Mouse (Mus musculus) spleen, adult 2 months (tissue): Measurements from ENCODE around the gene Golph3l. TPM values are rescaled to one million over a fixed set of nuclear protein-coding genes. Genes with fewer than 3 reads are reported as not detected.

ENCODE experiments used
- DNase-seq, 2 experiments: peaks; one replicate each; pipeline versions ENCODE4 v3.0.0 to v3.0.0-alpha.2; 2012 to 2021; ENCODE audit warnings: low spot score in 2 of 2, low read depth in 1 of 2
- H3K27ac ChIP-seq: fragments of 200-500 bp; 2 replicates; pipeline ENCODE4 v1.5.1; 2012; ENCODE audit warnings: low read length, inconsistent platforms; ENCODE audit not compliant: insufficient read depth
- H3K27me3 ChIP-seq: fragments of 200-500 bp; 2 replicates; pipeline ENCODE4 v1.6.1; 2012; ENCODE audit warnings: mild to moderate bottlenecking, moderate library complexity, low read length, inconsistent platforms; ENCODE audit not compliant: control insufficient read depth, insufficient read depth
- H3K36me3 ChIP-seq: fragments of 200-500 bp; 2 replicates; pipeline ENCODE4 v1.6.1; 2012; ENCODE audit warnings: mild to moderate bottlenecking, low read length, inconsistent platforms; ENCODE audit not compliant: control insufficient read depth, insufficient read depth
- H3K4me1 ChIP-seq: fragments of 200-500 bp; 2 replicates; pipeline ENCODE4 v1.6.1; 2011; ENCODE audit warnings: inconsistent platforms; ENCODE audit not compliant: control insufficient read depth, insufficient read depth, insufficient read length
- H3K4me3 ChIP-seq: fragments of 200-500 bp; 2 replicates; pipeline ENCODE4 v1.5.1; 2011; ENCODE audit warnings: mild to moderate bottlenecking, inconsistent platforms; ENCODE audit not compliant: insufficient read depth, insufficient read length; ENCODE audit errors: extremely low read depth
- CTCF ChIP-seq: fragments of 200-500 bp; IDR thresholded peaks from 2 replicates; pipeline ENCODE4 v1.5.1; 2011; ENCODE audit warnings: mild to moderate bottlenecking, inconsistent platforms; ENCODE audit not compliant: insufficient read depth, insufficient read length, insufficient replicate concordance; ENCODE audit errors: extremely low read depth
- POLR2A ChIP-seq: fragments of 200-500 bp; IDR thresholded peaks from 2 replicates; pipeline ENCODE4 v1.6.1; 2011; ENCODE audit warnings: low read depth, low read length, inconsistent platforms
- WGBS: fragments of 180-500 bp; shearing (Covaris S2); methylation state at CpG from one replicate; pipeline ENCODE4 v1.1.7; 2018; 5-methylcytosine and 5-hydroxymethylcytosine counted together
- polyA plus RNA-seq: library from polyadenylated mRNA; depleted of rRNA; stranded (reverse); fragments of >200 nt; gene quantifications from 2 replicates; pipeline ENCODE4 v1.2.3, GENCODE M21; 2012; rRNA removed

Gene Golph3l
- polyA plus RNA-seq, 1 experiment, result 3.8 TPM

GRCm38 (mm10) chr3:95663969-95664608, 75.4 kb downstream of the Golph3l start:
- H3K27ac ChIP-seq, result peak overlapping the region; percentile 59
- WGBS, result 75% methylated on average over 3 of the region's 3 CpGs
- no peak for DNase-seq

GRCm38 (mm10) chr3:95664940-95665352, 76.2 kb downstream of the Golph3l start:
- H3K27ac ChIP-seq, result peak overlapping the region; percentile 59
- peaks cover 36% of the 10 kb centered on the region for H3K36me3 ChIP-seq
- 81% methylated on average over 4 of the region's 4 CpGs for WGBS
- TF ChIP-seq POLR2A (no peak), CTCF (no peak)
- DNase-seq, result no peak
- no peaks in the 10 kb centered on the region for H3K27me3 ChIP-seq
- H3K4me1 ChIP-seq, result peaks cover 51% of the 10 kb centered on the region
- H3K4me3 ChIP-seq, result no peak overlapping the region

More at GRCm38 (mm10) chr3:95663969-95664608, 75.4 kb downstream of the Golph3l start:
- TF ChIP-seq POLR2A, result no peak
- no peak for TF ChIP-seq CTCF
- no peaks in the 10 kb centered on the region for H3K27me3 ChIP-seq
- no peak overlapping the region for H3K4me3 ChIP-seq
- peaks cover 40% of the 10 kb centered on the region for H3K36me3 ChIP-seq
- peaks cover 43% of the 10 kb centered on the region for H3K4me1 ChIP-seq

- peak overlapping the region; percentile 50 for H3K27ac ChIP-seq
- TF ChIP-seq POLR2A (no peak), CTCF (no peak)
- no peaks in the 10 kb centered on the region for H3K27me3 ChIP-seq
- peak; percentile 45 to 46 for DNase-seq
- peaks cover 23% of the 10 kb centered on the region for H3K36me3 ChIP-seq
- peaks cover 56% of the 10 kb centered on the region for H3K4me1 ChIP-seq
- no peak overlapping the region for H3K4me3 ChIP-seq
- 67% methylated on average over 6 of the region's 6 CpGs for WGBS
Observed at GRCm38 (mm10) chr3:95666124-95666844, 77.5 kb downstream of the Golph3l start.

- no peak for TF ChIP-seq CTCF
- TF ChIP-seq POLR2A, result no peak
- Histone ChIP-seq H3K27me3 (no peaks in the 10 kb centered on the region), H3K4me3 (no peak overlapping the region), H3K4me1 (peaks cover 64% of the 10 kb centered on the region), H3K36me3 (peaks cover 17% of the 10 kb centered on the region), H3K27ac (peak overlapping the region; percentile 98)
- WGBS, result 45% methylated on average over 4 of the region's 4 CpGs
- DNase-seq, result no peak
Observed at GRCm38 (mm10) chr3:95667521-95667920, 78.8 kb downstream of the Golph3l start.

- peaks cover 14% of the 10 kb centered on the region for H3K36me3 ChIP-seq
- TF ChIP-seq POLR2A (no peak), CTCF (no peak)
- H3K27me3 ChIP-seq, result no peaks in the 10 kb centered on the region
- peak overlapping the region; percentile 98 for H3K27ac ChIP-seq
- peaks cover 65% of the 10 kb centered on the region for H3K4me1 ChIP-seq
- 36% methylated on average over 7 of the region's 7 CpGs for WGBS
- DNase-seq, result no peak
- 0 out of 2 replicates have a peak overlapping the region, but pooled peaks have one; percentile 6 for H3K4me3 ChIP-seq
Observed at GRCm38 (mm10) chr3:95668026-95668425, 79.3 kb downstream of the Golph3l start.

Other genes starting within 250 kb of the Golph3l start
- gene Setdb1, start 231.7 kb upstream of the Golph3l start, polyA plus RNA-seq, result 9.4 and 10.4 TPM in 2 replicates
- gene 4930558C23Rik, start 186.1 kb upstream of the Golph3l start, polyA plus RNA-seq, result not detected in 2 replicates
- gene Arnt, start 154.5 kb upstream of the Golph3l start, polyA plus RNA-seq, result 19.5 and 20.7 TPM in 2 replicates
- 1.3 and 1.4 TPM in 2 replicates for gene Ctsk, start 89.7 kb upstream of the Golph3l start, polyA plus RNA-seq
- gene Ctss, start 62.1 kb upstream of the Golph3l start, polyA plus RNA-seq, result 81.7 and 84.6 TPM in 2 replicates
- not detected in 2 replicates for gene Hormad1, start 29.3 kb upstream of the Golph3l start, polyA plus RNA-seq
- gene Ensa, start 36.1 kb downstream of the Golph3l start, polyA plus RNA-seq, result 8.3 and 10.4 TPM in 2 replicates
- gene Mcl1, start 69.9 kb downstream of the Golph3l start, polyA plus RNA-seq, result 169 and 276 TPM in 2 replicates
- 7.9 and 8.1 TPM in 2 replicates for gene Adamtsl4, start 99.0 kb downstream of the Golph3l start, polyA plus RNA-seq
- 62.3 and 104 TPM in 2 replicates for gene Ecm1, start 150.6 kb downstream of the Golph3l start, polyA plus RNA-seq
- gene Tars2, start 171.3 kb downstream of the Golph3l start, polyA plus RNA-seq, result 29.5 and 29.7 TPM in 2 replicates
- 11.3 and 15.7 TPM in 2 replicates for gene Rprd2, start 229.9 kb downstream of the Golph3l start, polyA plus RNA-seq